Mouse (Mus musculus) testis, postnatal 10 days (tissue): ENCODE data around the gene Alppl2.

Experiments
- DNase-seq: peaks from one replicate; pipeline ENCODE4 v3.0.0; 2021; ENCODE audit warnings: low spot score

Alppl2 gene

GRCm38 (mm10) chr1:87089828-87090227, at the start of gene Alppl2:
Gene Alppl2 (minus strand): TSS chr1:87089928.
- DNase-seq, result no peak

GRCm38 (mm10) chr1:87131803-87132202, 42.1 kb upstream of the Alppl2 start:
- DNase-seq, result no peak

GRCm38 (mm10) chr1:87127206-87128030, 37.7 kb upstream of the Alppl2 start:
- DNase-seq, result no peak

GRCm38 (mm10) chr1:87124673-87125072, 34.9 kb upstream of the Alppl2 start, which contains the start of gene Akp3:
Gene Akp3 (plus strand): TSS chr1:87124973.
- no peak for DNase-seq

GRCm38 (mm10) chr1:87114784-87115183, 25.1 kb upstream of the Alppl2 start:
- DNase-seq, result no peak

- DNase-seq, result peak; percentile 81
Measured at GRCm38 (mm10) chr1:87111719-87112354, 22.1 kb upstream of the Alppl2 start.

- DNase-seq, result no peak
Measured at GRCm38 (mm10) chr1:87108564-87108963, 18.8 kb upstream of the Alppl2 start.

- DNase-seq, result no peak
Measured at GRCm38 (mm10) chr1:87106536-87106935, 16.8 kb upstream of the Alppl2 start.

GRCm38 (mm10) chr1:87103936-87104335, 14.2 kb upstream of the Alppl2 start:
- no peak for DNase-seq

- no peak for DNase-seq
Measured at GRCm38 (mm10) chr1:87102114-87102513, 12.4 kb upstream of the Alppl2 start.

GRCm38 (mm10) chr1:87101411-87101810, 11.7 kb upstream of the Alppl2 start, which contains the start of gene Alpi:
Gene Alpi (minus strand): TSS chr1:87101606.
- DNase-seq, result no peak

GRCm38 (mm10) chr1:87098358-87098975, 8.7 kb upstream of the Alppl2 start:
- peak; percentile 87 for DNase-seq

GRCm38 (mm10) chr1:87095642-87096041, 5.9 kb upstream of the Alppl2 start:
- no peak for DNase-seq

- DNase-seq, result no peak
Measured at GRCm38 (mm10) chr1:87089251-87089650, 477 bp downstream of the Alppl2 start.

- DNase-seq, result no peak
Measured at GRCm38 (mm10) chr1:87086964-87087363, 2.8 kb downstream of the Alppl2 start.

GRCm38 (mm10) chr1:87086196-87086595, 3.5 kb downstream of the Alppl2 start:
- DNase-seq, result no peak

- DNase-seq, result no peak
Measured at GRCm38 (mm10) chr1:87073776-87074175, 16.0 kb downstream of the Alppl2 start.

- DNase-seq, result peak; percentile 73
Measured at GRCm38 (mm10) chr1:87070720-87071119, 19.0 kb downstream of the Alppl2 start.

- DNase-seq, result no peak
Measured at GRCm38 (mm10) chr1:87060913-87061312, 28.8 kb downstream of the Alppl2 start.

- no peak for DNase-seq
Measured at GRCm38 (mm10) chr1:87059042-87059665, 30.6 kb downstream of the Alppl2 start.

- no peak for DNase-seq
Measured at GRCm38 (mm10) chr1:87057075-87057474, 32.7 kb downstream of the Alppl2 start.

GRCm38 (mm10) chr1:87051369-87051768, 38.4 kb downstream of the Alppl2 start:
- DNase-seq, result no peak
